Mouse (Mus musculus): ENCODE results near the gene Cabp2.
"Not testable (repeated sequence)": the region's sequence is repeated elsewhere in the genome, so short reads cannot be mapped to it uniquely, and the experiment has no call there.

Gene Cabp2

DNA sequence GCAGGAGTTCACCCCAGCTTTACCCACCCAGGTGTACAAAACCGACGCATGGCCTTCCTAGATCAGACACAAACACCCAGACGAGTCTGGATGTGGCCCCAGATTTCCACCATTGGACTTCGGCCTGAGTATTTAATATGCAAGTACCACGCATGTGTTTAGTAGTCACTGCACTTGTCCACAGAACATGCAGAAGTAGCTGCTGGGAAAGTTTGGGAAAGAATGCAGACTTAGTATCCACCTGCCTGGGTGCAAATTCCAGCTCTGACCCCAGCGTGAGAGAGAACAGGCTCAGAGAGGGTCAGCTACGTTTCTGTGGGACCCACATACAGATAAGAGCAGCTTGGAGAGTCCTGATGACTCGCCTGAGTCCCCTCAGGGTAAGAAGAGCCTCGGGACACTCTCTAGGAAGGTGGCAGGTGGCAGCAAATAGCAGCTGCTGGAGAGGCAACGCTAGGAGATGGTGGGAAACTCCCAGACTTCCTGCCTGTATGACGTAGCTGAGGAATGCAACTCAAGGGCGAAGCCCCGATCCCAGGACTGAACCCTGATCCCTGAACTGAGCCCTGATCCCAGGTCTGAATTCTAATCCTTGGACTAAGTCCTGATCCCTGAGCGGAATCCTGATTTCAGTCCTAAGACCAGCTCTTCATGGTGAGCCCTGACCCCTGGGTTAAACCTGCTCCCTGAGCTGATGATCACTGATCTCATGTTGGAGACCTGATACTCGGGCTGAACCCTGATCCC, 25.3 kb upstream of the Cabp2 start:
- in situ Hi-C loops (cut with MboI, MseI) = loop anchor here (5.0 kb wide), 2 partner anchors 36 to 81 kb away; partner anchors contain the start of gene Gpr152

GRCm38 (mm10) chr19:4056727-4057126, 24.7 kb upstream of the Cabp2 start:
- in situ Hi-C loops (cut with MboI, MseI) = loop anchor here (5.0 kb wide), 2 partner anchors 36 to 81 kb away; partner anchors contain the start of gene Gpr152

- in situ Hi-C loops (cut with MboI, MseI) = loop anchor here (5.0 kb wide), 2 partner anchors 35 to 80 kb away; partner anchors contain the start of gene Gpr152
These were observed 24.0 kb upstream of the Cabp2 start for GRCm38 (mm10) chr19:4057389-4057788.

GRCm38 (mm10) chr19:4057962-4058361, 23.4 kb upstream of the Cabp2 start:
- in situ Hi-C loops (cut with MboI, MseI) = loop anchor here (5.0 kb wide), 2 partner anchors 34 to 79 kb away; partner anchors contain the start of gene Gpr152

GRCm38 (mm10) chr19:4058581-4058980, 22.8 kb upstream of the Cabp2 start:
- in situ Hi-C loops (cut with MboI, MseI) = loop anchor here (5.0 kb wide), 2 partner anchors 34 to 79 kb away; partner anchors contain the start of gene Gpr152

DNA sequence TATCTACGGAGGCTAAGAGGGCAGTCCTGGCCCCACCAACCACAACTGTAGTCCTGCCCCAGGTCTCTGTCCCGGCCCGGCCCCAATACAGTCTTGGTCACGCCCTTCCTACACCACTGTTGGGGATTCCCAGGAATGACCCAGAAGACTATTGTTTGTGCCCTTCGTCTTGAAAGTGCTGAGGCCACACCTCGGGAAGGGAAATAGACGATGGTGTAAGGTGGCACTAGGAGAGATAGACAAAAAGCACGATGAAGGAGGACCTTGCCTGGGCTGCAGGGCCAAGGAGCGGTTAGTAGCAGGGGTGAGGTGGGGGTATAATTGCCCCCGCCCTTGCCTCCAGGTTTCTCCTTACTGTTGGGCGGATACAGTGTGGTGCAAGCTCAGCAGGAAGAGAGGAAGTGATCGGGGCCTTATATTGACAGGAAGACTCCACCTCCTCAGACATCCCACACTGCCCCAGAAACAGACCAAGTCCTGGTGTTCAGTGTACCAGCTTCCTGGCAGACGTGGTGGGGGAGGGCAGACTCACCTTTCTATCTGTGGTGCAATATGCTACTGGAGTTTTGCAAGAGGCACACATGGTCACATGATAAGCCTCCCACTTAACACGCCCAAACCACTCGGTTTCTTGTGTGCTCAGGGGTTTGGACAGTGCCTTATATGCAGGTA, 22.2 kb upstream of the Cabp2 start, which contains the start of gene Gstp3:
Gstp3 (minus strand) TSS at position 501 of the 672 bp plus-strand sequence.
- in situ Hi-C loops (cut with MboI, MseI) = loop anchor here (5.0 kb wide), 2 partner anchors 33 to 78 kb away; partner anchors contain the start of gene Gpr152

GRCm38 (mm10) chr19:4060044-4060898, 21.1 kb upstream of the Cabp2 start:
- in situ Hi-C loops (cut with MboI, MseI) = not testable (repeated sequence)

GRCm38 (mm10) chr19:4060899-4061465, 20.4 kb upstream of the Cabp2 start:
- in situ Hi-C loops (cut with MboI, MseI) = no loop called here

- in situ Hi-C loops (cut with MboI, MseI) = not testable (repeated sequence)
These were observed 18.0 kb upstream of the Cabp2 start for GRCm38 (mm10) chr19:4063357-4063756.

- in situ Hi-C loops (cut with MboI, MseI) = not testable (repeated sequence)
These were observed 16.9 kb upstream of the Cabp2 start for GRCm38 (mm10) chr19:4064501-4064900.

DNA sequence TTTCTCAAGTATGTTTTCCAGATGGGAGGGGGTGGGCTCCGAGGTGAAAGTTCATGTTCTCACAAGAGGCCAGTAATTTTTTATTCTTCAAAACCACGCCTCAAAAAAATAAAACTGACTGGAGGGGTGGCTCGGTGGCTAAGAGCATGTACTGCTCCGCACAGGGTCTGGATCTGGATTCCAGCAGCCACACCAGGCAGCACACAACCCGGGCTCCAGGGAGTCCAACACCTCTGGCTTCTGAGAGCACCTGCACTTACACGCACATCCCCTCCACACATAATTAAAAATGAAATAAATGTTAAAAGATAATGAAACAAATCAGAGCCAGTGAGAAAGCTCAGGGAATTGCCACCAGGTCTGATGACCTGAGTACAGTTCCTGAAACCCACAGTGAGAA, 15.1 kb upstream of the Cabp2 start:
- in situ Hi-C loops (cut with MboI, MseI) = no loop called here

GRCm38 (mm10) chr19:4066877-4067276, 14.5 kb upstream of the Cabp2 start:
- in situ Hi-C loops (cut with MboI, MseI) = no loop called here

GRCm38 (mm10) chr19:4068242-4068641, 13.1 kb upstream of the Cabp2 start:
- in situ Hi-C loops (cut with MboI, MseI) = not testable (repeated sequence)

GRCm38 (mm10) chr19:4068717-4069410, 12.5 kb upstream of the Cabp2 start:
- in situ Hi-C loops (cut with MboI, MseI) = no loop called here

GRCm38 (mm10) chr19:4070311-4070710, 11.1 kb upstream of the Cabp2 start:
- in situ Hi-C loops (cut with MboI, MseI) = no loop called here

DNA sequence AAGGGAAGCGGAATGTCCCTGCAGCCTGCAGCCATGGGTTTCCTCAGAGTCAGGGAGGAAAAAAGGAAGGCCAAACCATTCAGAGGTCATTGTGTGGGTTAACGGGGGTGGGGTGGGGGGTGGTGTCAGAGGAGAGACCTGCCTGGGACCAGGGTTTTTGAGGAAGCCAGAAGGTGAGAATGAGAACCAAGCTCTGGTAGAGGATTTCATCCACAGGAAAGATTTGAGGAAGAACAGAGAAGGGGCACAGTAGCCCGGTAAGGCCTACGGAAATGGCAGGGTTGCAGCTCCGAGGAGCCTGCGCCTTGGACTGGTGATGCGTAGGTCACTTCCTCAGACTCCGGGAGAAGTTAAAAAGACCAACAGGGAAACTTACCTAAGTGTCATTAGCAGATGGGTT, 10.6 kb upstream of the Cabp2 start:
- in situ Hi-C loops (cut with MboI, MseI) = no loop called here

GRCm38 (mm10) chr19:4071406-4071805, 10.0 kb upstream of the Cabp2 start:
- in situ Hi-C loops (cut with MboI, MseI) = no loop called here

DNA sequence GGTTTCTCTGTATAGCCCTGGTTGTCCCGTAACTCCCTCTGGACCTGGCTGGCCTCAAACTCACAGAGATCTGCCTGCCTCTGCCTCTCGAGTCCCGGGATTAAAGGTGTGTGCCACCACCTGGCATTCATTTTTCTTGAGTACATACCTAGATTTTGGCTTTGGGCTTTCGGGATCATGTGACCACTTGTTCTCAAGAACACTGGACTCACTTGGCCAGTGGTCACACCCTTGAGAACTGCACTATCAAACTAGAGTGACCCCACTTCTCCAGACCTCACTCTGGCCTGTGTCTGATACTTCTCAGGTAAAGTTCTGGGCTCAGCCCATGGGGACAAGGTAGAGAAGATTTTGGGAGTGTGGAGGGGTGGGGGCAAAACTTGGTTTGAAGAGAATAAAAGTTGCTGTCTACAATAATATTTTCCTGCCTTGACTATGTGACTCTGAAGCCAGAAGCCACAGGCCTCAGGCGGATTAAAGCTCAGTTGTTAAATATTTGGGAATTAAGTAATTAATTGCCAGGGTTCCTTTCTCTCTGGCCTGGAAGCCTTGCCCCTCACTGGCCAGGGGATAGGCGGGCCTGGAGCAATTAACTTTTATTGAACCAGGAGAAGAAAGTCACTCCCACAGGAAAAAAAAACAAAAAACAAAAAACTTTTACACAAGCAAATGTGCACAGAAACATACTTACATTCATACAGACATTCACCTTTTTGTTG, 8.5 kb upstream of the Cabp2 start:
- in situ Hi-C loops (cut with MboI, MseI) = no loop called here

DNA sequence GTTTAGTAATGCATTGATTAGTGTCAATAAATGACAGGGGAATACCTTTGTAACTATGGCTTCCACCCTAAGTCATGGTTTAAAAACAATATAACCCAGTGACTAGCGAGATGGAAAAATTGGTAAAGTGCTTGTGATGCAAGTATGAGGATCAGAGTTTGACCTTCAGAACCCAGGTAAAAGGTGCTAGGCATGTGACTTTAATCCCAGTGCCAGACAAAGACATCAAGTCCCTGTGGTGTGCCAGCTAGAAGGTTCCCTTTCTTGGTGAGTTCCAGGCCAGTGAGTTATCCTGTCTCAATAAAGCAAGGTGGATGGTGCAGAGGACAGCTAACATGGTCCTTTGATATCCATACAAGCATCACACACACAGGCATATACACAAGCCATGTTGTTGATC, 5.8 kb upstream of the Cabp2 start:
- in situ Hi-C loops (cut with MboI, MseI) = loop anchor here (5.0 kb wide), 1 partner anchor 213 kb away; no protein-coding TSS in a partner anchor

GRCm38 (mm10) chr19:4079594-4079993, 1.8 kb upstream of the Cabp2 start:
- in situ Hi-C loops (cut with MboI, MseI) = loop anchor here (5.0 kb wide), 1 partner anchor 217 kb away; no protein-coding TSS in a partner anchor

Data from T-helper 2 cell (primary cell).